Mouse (Mus musculus) CD4-positive helper T cell, adult 2 months (primary cell): ENCODE measurements at regions not wholly inside any gene's neighbourhood (a gene's known extent, or its start where the extent isn't known, plus 50 kb on each side); places are given as distances from the start of the nearest gene placed in this dataset.

Experiments
- DNase-seq: peaks from one replicate; pipeline ENCODE4 v3.0.0-alpha.2; 2012; ENCODE audit warnings: low read depth, missing footprints, low spot score

DNA sequence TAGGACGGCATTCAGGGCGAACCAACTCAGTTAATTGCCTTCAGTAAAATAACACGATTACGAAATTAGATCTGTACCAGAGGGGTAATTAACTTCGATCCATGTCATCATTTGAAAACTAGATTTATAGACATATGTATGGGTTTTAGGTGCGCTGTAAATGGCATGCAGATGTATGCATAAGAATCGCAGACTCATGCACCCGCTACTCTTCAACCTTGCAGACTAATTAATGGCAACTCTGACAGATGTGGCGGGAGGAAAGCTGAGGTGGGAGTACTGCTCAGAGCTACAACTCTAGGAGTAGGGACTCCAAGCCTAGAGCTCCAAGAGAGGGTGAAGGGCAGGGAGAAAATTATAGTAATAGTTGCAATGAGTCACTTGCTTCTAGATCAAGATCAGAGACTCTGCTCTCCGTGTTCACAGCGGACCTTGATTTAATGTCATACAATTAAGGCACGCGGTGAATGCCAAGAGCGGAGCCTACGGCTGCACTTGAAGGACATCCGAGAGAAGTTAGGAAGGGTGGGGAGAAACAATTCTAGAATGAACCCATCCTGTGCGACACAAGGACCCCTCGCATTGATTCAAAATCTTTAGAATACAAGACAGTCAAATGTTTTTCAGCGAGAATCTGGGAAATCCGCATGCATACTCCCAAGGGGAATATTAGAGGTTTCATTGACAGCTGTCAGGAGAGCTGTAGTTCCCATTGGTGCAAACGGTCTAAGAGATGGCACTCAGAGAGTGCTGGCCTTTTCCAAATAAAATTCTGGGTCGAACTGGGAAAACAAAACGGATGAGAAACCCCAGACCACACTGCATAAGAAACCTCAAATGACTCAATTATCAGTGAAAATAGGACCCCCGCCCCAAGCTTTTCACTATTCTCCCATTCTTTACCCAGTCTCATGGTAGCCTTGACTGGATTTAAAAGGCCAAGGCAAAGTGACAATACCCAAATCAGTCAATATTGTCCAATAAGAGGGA, 152.6 kb upstream of the Cypt12 start:
- no peak for DNase-seq

- no peak for DNase-seq
Observed at GRCm38 (mm10) chr3:17796766-17797165, 151.4 kb upstream of the Cypt12 start.

GRCm38 (mm10) chr3:17798399-17798798, 149.8 kb upstream of the Cypt12 start:
- DNase-seq = no peak

GRCm38 (mm10) chr3:17799120-17799519, 149.1 kb upstream of the Cypt12 start:
- no peak for DNase-seq

DNA sequence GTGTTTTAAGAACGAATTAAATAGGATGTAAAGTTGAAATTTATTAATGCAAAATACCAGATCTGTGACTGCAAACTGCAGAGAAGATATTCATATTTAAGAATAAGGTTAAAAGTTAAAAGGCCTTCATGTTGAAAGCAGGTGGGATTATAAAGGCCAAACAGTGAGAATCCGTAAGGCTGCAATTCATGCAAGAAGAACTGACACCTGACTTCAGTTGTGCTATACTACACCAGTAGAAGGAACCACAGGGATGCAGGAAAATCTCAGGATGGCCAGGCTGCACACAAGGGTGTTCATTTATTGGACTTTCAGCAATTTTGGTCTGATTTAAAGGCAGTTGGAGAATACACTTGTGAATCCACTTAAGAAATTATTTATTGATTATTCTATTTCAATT, 147.4 kb upstream of the Cypt12 start:
- DNase-seq = no peak

- no peak for DNase-seq
Observed at GRCm38 (mm10) chr3:17801479-17801878, 146.7 kb upstream of the Cypt12 start.

GRCm38 (mm10) chr3:17805185-17805584, 143.0 kb upstream of the Cypt12 start:
- no peak for DNase-seq

DNA sequence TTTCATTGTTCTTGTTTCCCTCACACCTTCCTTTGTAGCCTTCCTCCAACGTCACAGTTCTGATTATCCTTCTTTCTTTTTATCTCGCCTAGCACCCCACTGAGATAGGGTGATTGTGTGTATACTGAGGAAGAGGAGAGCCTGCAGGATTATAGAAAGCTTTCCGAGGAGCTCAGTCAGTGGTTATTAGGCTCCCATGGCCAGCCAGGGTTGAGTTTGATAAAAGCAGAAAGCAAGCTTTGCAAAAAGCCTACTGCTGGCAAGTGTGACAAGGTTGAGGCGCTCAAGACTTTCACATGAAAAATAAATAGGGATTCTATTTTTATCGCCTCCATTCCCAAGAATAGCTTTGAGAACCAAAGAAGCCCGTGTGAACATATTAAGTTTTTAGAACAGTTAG, 136.9 kb upstream of the Cypt12 start:
- no peak for DNase-seq

GRCm38 (mm10) chr3:17824201-17824600, 124.0 kb upstream of the Cypt12 start:
- no peak for DNase-seq

DNA sequence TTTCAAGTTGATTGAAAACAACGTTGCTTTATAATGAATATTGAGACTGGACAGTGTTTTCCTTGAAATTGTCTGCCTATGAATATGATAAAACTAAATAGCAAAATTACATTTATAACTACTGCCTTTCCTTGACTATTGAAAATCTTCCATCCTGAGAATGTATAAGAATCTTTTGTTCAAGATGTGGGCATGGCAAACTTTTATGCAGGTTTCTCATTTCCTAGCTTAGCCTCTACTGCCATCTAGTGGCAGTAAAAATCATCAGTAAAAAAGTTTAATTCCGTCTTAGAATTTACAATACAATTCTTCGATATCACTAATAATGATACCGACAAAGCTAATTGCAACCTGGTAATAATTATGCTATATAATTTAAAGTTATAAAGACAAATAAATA, 123.5 kb upstream of the Cypt12 start:
- DNase-seq = no peak

- no peak for DNase-seq
Observed at GRCm38 (mm10) chr3:17825254-17825890, 122.8 kb upstream of the Cypt12 start.

- peak; percentile 5 for DNase-seq
Observed at GRCm38 (mm10) chr3:17834706-17835105, 113.5 kb upstream of the Cypt12 start.

- no peak for DNase-seq
Observed at GRCm38 (mm10) chr3:17847609-17848008, 100.6 kb upstream of the Cypt12 start.

DNA sequence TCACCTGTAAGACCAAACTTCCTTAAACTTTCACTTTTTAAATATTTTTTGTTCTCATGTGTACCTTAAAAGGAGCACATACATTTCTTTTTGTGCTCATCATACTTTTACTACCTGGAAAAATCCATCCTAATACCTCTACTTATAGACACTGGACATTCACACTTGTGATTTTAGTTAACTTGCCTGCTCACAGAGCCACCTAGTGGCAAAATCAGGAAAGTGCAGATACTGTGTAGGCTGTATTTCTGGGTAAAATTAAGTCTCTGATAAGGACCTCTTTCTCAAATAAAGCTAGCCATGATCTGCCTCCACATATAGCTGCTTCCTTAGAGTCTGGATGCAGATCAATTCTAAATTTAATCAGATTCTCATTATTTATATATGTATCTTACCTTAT, 100.0 kb upstream of the Cypt12 start:
- DNase-seq = peak; percentile 4

GRCm38 (mm10) chr3:17862367-17862766, 85.8 kb upstream of the Cypt12 start:
- DNase-seq = no peak

DNA sequence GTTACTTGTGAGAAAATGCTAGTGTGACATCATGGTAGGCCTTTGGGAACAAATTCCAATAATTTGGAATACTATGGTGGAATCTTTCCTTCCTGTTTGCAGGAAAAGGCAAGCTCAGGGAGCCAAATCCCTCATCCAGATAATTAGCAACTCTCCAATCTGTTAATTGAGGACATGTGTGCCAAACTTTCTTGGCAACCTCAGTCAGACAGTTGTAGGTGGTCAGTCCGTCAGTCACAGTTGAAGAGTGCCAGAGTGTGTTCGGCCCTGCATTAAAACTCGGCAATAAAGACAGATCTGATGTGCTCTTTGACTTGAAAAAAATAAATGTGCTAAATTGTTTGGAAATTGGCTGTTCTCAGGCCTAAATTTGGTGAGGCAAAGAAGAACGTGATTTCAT, 83.1 kb upstream of the Cypt12 start:
- DNase-seq = no peak

GRCm38 (mm10) chr3:17870895-17871482, 77.2 kb upstream of the Cypt12 start:
- no peak for DNase-seq

- DNase-seq = no peak
Observed at GRCm38 (mm10) chr3:17895869-17896268, 52.3 kb upstream of the Cypt12 start.

GRCm38 (mm10) chr3:17896756-17897155, 51.5 kb upstream of the Cypt12 start:
- DNase-seq = no peak
